Mouse (Mus musculus) CH12.LX (cell line): ENCODE results near the gene Rab8a. TPM values are rescaled to one million over a fixed set of nuclear protein-coding genes. Genes with fewer than 3 reads are reported as not detected.

Experiments used
- DNase-seq: peaks from one replicate; pipeline ENCODE4 v3.0.0-alpha.2; 2013; ENCODE audit errors: extremely low read depth
- H3K27ac ChIP-seq: 2 replicates; pipeline ENCODE4 v1.5.1; 2012; ENCODE audit warnings: low read depth, mild to moderate bottlenecking, control low read depth, moderate library complexity; ENCODE audit not compliant: insufficient read depth
- H3K27me3 ChIP-seq: replicated peaks from 2 replicates; pipeline ENCODE3; 2012; ENCODE audit warnings: inconsistent platforms
- H3K36me3 ChIP-seq, 2 experiments: replicated peaks in 1 of 2; 2 replicates each; pipeline versions ENCODE3 to v1.6.1; 2012; ENCODE audit warnings: inconsistent platforms in 1 of 2, low read length in 1 of 2, mild to moderate bottlenecking in 1 of 2, mixed read lengths in 1 of 2, moderate library complexity in 1 of 2; ENCODE audit not compliant: control insufficient read depth in 1 of 2, insufficient read depth in 1 of 2
- H3K4me1 ChIP-seq, 2 experiments: 2 replicates each; pipeline ENCODE4 v1.6.1; 2012; ENCODE audit warnings: inconsistent platforms in 1 of 2, moderate library complexity in 1 of 2; ENCODE audit not compliant: insufficient read depth in 2 of 2, control insufficient read depth in 1 of 2
- H3K4me2 ChIP-seq: 2 replicates; pipeline ENCODE4 v1.6.1; 2012; ENCODE audit warnings: low read depth, mild to moderate bottlenecking, control low read depth; ENCODE audit not compliant: poor library complexity, insufficient read depth, severe bottlenecking
- H3K4me3 ChIP-seq, 3 experiments: fragments of 150-350 bp in 1 of 3; sonication (generic) in 1 of 3; replicated peaks in 1 of 3; 2 replicates each; pipeline versions ENCODE3 to v1.5.1; 2011 to 2012; ENCODE audit warnings: low read depth in 2 of 3, low read length in 2 of 3, mild to moderate bottlenecking in 2 of 3, moderate library complexity in 2 of 3, control low read depth in 1 of 3, improper control_type of control experiment in 1 of 3, inconsistent platforms in 1 of 3, mixed read lengths in 1 of 3; ENCODE audit not compliant: poor library complexity in 1 of 3
- H3K79me2 ChIP-seq: replicated peaks from 2 replicates; pipeline ENCODE4 v1.6.1; 2012; ENCODE audit warnings: mild to moderate bottlenecking, moderate library complexity; ENCODE audit not compliant: control insufficient read depth, poor library complexity, insufficient read depth, severe bottlenecking; ENCODE audit errors: extremely low read depth
- H3K9ac ChIP-seq: 2 replicates; pipeline ENCODE4 v1.6.1; 2012; ENCODE audit warnings: low read depth, mild to moderate bottlenecking, control low read depth, moderate library complexity; ENCODE audit not compliant: insufficient read depth
- H3K9me3 ChIP-seq: replicated peaks from 2 replicates; pipeline ENCODE3; 2012; ENCODE audit warnings: low read length, inconsistent platforms, mixed read lengths
- BHLHE40 ChIP-seq: IDR thresholded peaks from 2 replicates; pipeline ENCODE4 v1.6.1; 2011; ENCODE audit warnings: mild to moderate bottlenecking, low read depth, low read length, improper control_type of control experiment
- CHD1 ChIP-seq: IDR thresholded peaks from 2 replicates; pipeline ENCODE4 v1.6.1; 2012; ENCODE audit warnings: low read depth, low read length, improper control_type of control experiment, inconsistent platforms
- E2F4 ChIP-seq: IDR thresholded peaks from 2 replicates; pipeline ENCODE4 v1.6.1; 2011; ENCODE audit warnings: low read depth, low read length, improper control_type of control experiment; ENCODE audit not compliant: insufficient replicate concordance
- EP300 ChIP-seq: IDR thresholded peaks from 2 replicates; pipeline ENCODE4 v1.6.1; 2011; ENCODE audit warnings: low read length, improper control_type of control experiment
- ETS1 ChIP-seq: conservative IDR thresholded peaks from 2 replicates; pipeline ENCODE4 v1.6.1; 2012; ENCODE audit warnings: low read depth, mild to moderate bottlenecking, inconsistent platforms, low read length, improper control_type of control experiment, moderate library complexity
- IRF4 ChIP-seq: IDR thresholded peaks from 2 replicates; pipeline ENCODE4 v1.6.1; 2014; ENCODE audit warnings: low read depth, mild to moderate bottlenecking, inconsistent platforms, low read length, improper control_type of control experiment
- JUN ChIP-seq: IDR thresholded peaks from 2 replicates; pipeline ENCODE4 v1.6.1; 2011; ENCODE audit warnings: low read depth, mild to moderate bottlenecking, low read length, improper control_type of control experiment, moderate library complexity; ENCODE audit not compliant: insufficient read depth
- KAT2A ChIP-seq: IDR thresholded peaks from 2 replicates; pipeline ENCODE4 v1.6.1; 2012; ENCODE audit warnings: low read length, improper control_type of control experiment, inconsistent platforms; ENCODE audit not compliant: insufficient replicate concordance
- MAFK ChIP-seq: IDR thresholded peaks from 2 replicates; pipeline ENCODE4 v1.6.1; 2011; ENCODE audit warnings: low read length, improper control_type of control experiment; ENCODE audit not compliant: insufficient replicate concordance
- MEF2A ChIP-seq: IDR thresholded peaks from 2 replicates; pipeline ENCODE4 v1.6.1; 2014; ENCODE audit warnings: low read depth, mild to moderate bottlenecking, inconsistent platforms, low read length, improper control_type of control experiment, borderline replicate concordance
- MYC ChIP-seq: IDR thresholded peaks from 2 replicates; pipeline ENCODE4 v1.6.1; 2011; ENCODE audit warnings: low read depth, mild to moderate bottlenecking, improper control_type of control experiment, low read length
- PAX5 ChIP-seq: IDR thresholded peaks from 2 replicates; pipeline ENCODE4 v1.6.1; 2012; ENCODE audit warnings: low read length, inconsistent platforms, mixed read lengths
- SMC3 ChIP-seq: IDR thresholded peaks from 2 replicates; pipeline ENCODE4 v1.6.1; 2011; ENCODE audit warnings: low read depth, low read length, improper control_type of control experiment
- UBTF ChIP-seq: IDR thresholded peaks from 2 replicates; pipeline ENCODE4 v1.6.1; 2012; ENCODE audit warnings: low read depth, mild to moderate bottlenecking, inconsistent platforms, low read length, improper control_type of control experiment, moderate library complexity
- ZKSCAN1 ChIP-seq: IDR thresholded peaks from 2 replicates; pipeline ENCODE4 v1.6.1; 2012; ENCODE audit warnings: low read depth, inconsistent platforms, low read length, improper control_type of control experiment, borderline replicate concordance
- ZMIZ1 ChIP-seq: IDR thresholded peaks from 2 replicates; pipeline ENCODE4 v1.6.1; 2012; ENCODE audit warnings: low read depth, mild to moderate bottlenecking, inconsistent platforms, low read length, improper control_type of control experiment
- ZNF384 ChIP-seq: IDR thresholded peaks from 2 replicates; pipeline ENCODE4 v1.6.1; 2012; ENCODE audit warnings: low read depth, low read length, improper control_type of control experiment, inconsistent platforms
- dilution Hi-C: fragments of 300-500 bp; cut with MboI; formaldehyde crosslinking; loops from 2 replicates; pipeline ENCODE4 v1.14.3; 2020; ENCODE audit warnings: low sequenced_read_pairs; ENCODE audit not compliant: extremely low pct_unique_long_range_greater_than_20kb, extremely low pct_ligation_motif_present
- in situ Hi-C: fragments of 300-500 bp; cut with MboI; formaldehyde crosslinking; loops from 3 replicates; pipeline ENCODE4 v1.14.3; 2019; ENCODE audit warnings: low sequenced_read_pairs, low pct_ligation_motif_present, low pct_unique_long_range_greater_than_20kb, mixed read lengths
- polyA plus RNA-seq: library from polyadenylated mRNA; unstranded; fragments of >175 nt; gene quantifications from 2 replicates; pipeline ENCODE4 v1.2.1, GENCODE M21; 2012; ENCODE audit warnings: low read depth; ENCODE audit not compliant: insufficient read length
- total RNA-seq, 2 experiments: library from RNA; depleted of rRNA; stranded (reverse); fragments of 300-350 nt in 1 of 2; fragments of >200 nt in 1 of 2; gene quantifications; 2 replicates each; pipeline ENCODE4 v1.2.3; 2012 to 2014

Gene Rab8a
- total and polyA plus RNA-seq, 3 experiments: 102 to 190 (median 136) TPM

GRCm38 (mm10) chr8:72210710-72211109, 49.7 kb downstream of the Rab8a start:
- no peak overlapping the region for H3K4me2 ChIP-seq
- H3K9me3 ChIP-seq: no peaks in the 10 kb centered on the region
- no peak for DNase-seq
- H3K27me3 ChIP-seq: no peaks in the 10 kb centered on the region
- no peak for TF ChIP-seq BHLHE40
- no peak overlapping the region for H3K9ac ChIP-seq
- in situ Hi-C loops: no loop called here
- no peaks in the 10 kb centered on the region for H3K79me2 ChIP-seq
- peaks cover 3 to 15% of the 10 kb centered on the region in 2 experiments; a peak in 2 of 4 replicates for H3K4me1 ChIP-seq
- no peak overlapping the region for H3K27ac ChIP-seq
- dilution Hi-C loops: no loop called here
- no peaks in the 10 kb centered on the region for H3K36me3 ChIP-seq
- H3K4me3 ChIP-seq: no peak overlapping the region

- no peak for DNase-seq
- Histone ChIP-seq H3K4me3 (no peak overlapping the region), H3K9me3 (no peaks in the 10 kb centered on the region), H3K9ac (no peak overlapping the region), H3K4me2 (no peak overlapping the region), H3K4me1 (peaks cover 6 to 25% of the 10 kb centered on the region in 2 experiments; a peak in 3 of 4 replicates), H3K27ac (no peak overlapping the region)
- in situ Hi-C loops (no loop called here), dilution Hi-C loops (no loop called here)
- TF ChIP-seq ZMIZ1 (no peak), PAX5 (no peak), EP300 (no peak), E2F4 (no peak), CHD1 (no peak), IRF4 (no peak), JUN (no peak), MAFK (no peak), MYC (no peak), SMC3 (no peak), ETS1 (no peak), UBTF (no peak), ZKSCAN1 (no peak), MEF2A (no peak), ZNF384 (no peak), KAT2A (no peak)
- TF ChIP-seq, all 38 proteins: peak for 0
- Histone ChIP-seq H3K36me3 (no peaks in the 10 kb centered on the region), H3K27me3 (no peaks in the 10 kb centered on the region), H3K79me2 (no peaks in the 10 kb centered on the region)
Measured at GRCm38 (mm10) chr8:72211846-72212245, 50.8 kb downstream of the Rab8a start.
